Mouse (Mus musculus): ENCODE results near the gene Sorcs3.

The Sorcs3 gene

GRCm38 (mm10) chr19:48205929-48206814, at the start of gene Sorcs3:
Sorcs3 (plus strand) TSS chr19:48206025.
- DNase-seq (ENCODE audit: low spot score), result no peak

DNA sequence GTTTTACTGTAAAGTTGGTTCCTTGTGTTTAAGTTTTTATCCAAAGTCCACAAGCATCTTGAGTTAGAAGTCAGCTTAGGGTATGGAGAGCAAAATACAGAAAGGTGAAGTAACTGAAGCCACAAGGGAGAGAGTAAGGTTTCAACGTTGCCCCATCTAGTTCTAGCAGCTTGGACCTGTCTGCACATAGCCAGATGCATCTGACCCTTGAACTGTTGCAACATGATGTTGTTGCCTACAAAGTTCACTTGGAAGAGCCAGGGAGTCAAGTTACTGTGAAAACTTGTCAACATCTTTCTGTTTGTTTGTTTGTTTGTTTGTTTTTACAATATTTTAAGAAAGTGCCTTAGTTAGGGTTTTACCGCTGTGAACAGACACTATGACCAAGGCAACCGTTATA, 40.5 kb upstream of the Sorcs3 start:
- no peak for DNase-seq (ENCODE audit: low spot score)

DNA sequence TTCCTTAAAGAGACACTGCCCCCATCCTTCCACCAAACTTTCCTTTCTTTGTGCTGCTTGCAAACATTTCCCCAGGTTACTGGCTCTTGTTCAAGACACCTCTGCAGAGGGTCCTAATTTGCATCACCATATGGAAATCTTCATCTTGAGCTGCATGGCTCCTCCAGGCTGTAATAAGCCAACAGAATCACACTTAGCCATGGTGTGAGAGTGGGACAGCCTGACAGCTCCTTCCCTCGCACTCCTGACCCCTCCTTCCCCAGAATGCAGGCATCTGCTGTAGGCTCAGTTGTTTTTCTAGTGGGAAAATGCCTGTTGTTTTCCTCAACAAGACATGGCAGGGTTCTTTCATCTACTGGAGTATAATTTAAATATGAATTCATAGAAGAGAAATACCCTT, 38.7 kb upstream of the Sorcs3 start:
- no peak for DNase-seq (ENCODE audit: low spot score)

DNA sequence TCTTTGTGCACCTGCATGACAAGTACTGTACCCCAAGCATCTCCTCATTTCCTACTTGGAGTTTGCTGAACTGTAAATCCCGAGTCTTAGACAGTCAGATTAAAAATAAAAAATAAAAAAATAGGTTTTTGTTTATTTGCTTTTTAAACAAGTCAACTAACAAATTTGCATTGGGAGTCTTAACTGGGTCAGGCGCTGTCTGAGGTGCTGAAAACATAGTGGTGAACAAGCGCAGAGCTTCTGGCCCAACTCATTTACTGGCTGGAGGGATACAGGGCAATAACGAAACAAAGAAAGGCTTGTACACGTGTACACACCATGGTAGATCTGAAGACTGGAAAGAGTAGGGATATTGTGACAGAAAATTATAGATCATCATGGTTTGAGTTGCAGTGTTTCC, 37.5 kb upstream of the Sorcs3 start:
- no peak for DNase-seq (ENCODE audit: low spot score)

DNA sequence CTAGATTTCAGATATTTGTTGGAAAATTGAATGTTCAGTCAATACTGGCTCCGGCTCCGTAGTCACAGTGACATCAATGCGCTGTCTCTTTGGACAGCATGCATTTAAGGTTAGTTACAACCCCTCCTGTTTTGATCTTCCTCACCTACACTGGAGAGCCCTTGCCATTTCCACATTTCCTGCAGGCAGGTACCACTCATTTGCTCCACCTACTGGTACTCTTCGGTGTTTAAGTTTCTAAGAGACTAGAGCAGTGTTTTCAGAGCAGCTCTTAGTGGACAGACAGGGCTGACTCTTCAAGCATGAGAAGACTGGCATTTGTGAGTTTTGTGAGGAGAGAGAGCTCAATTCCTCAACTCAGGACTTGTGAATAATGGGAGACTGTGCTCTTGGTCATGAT, 31.1 kb upstream of the Sorcs3 start:
- DNase-seq (ENCODE audit: low spot score), result no peak

DNA sequence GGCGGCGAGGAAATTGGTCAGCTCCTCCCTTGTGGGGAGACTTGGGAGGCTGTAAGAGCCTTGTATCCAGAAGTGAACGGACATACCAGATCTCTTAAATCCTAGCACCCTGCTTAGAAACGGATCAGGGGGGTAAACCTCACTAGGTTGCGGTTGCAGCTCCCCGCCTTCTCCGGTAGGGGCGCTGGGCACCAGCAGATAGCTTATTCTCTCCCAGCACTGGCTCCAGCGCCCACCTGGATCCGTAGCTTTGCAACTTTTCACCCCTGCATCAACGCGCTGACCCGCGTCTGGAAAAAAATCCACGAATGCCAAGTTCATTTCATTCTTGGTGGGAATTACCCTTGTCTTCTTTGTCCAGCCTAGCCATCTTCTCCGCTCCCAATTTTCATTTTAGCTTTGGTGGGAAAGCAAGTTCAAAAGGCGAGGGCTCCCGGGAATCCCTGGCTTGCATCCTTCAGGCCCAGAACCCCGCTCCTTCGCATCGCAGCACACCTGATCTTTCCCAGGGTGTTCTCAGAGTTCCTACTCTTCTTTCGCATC, 1.8 kb upstream of the Sorcs3 start:
- no peak for DNase-seq (ENCODE audit: low spot score)

DNA sequence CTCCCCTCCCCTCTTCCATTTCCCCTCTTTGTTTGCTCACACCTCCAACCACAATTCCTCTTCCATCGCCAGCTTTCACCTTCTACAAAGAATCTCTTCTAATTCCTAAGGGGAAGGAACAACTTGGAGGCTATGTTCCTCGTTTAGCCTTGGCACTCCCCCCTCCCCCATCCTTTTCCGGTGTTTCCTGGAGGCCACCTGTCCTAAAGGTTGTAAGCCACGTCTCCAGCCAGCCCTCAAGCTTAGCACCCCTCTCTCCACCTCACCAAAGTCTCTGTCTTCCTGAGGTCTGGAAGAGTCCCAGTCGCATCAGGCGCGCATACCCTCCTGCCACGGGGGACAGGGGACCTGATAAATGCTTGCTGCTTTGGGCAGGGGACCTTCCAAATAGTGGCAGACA, 1.3 kb upstream of the Sorcs3 start:
- DNase-seq (ENCODE audit: low spot score), result no peak

DNA sequence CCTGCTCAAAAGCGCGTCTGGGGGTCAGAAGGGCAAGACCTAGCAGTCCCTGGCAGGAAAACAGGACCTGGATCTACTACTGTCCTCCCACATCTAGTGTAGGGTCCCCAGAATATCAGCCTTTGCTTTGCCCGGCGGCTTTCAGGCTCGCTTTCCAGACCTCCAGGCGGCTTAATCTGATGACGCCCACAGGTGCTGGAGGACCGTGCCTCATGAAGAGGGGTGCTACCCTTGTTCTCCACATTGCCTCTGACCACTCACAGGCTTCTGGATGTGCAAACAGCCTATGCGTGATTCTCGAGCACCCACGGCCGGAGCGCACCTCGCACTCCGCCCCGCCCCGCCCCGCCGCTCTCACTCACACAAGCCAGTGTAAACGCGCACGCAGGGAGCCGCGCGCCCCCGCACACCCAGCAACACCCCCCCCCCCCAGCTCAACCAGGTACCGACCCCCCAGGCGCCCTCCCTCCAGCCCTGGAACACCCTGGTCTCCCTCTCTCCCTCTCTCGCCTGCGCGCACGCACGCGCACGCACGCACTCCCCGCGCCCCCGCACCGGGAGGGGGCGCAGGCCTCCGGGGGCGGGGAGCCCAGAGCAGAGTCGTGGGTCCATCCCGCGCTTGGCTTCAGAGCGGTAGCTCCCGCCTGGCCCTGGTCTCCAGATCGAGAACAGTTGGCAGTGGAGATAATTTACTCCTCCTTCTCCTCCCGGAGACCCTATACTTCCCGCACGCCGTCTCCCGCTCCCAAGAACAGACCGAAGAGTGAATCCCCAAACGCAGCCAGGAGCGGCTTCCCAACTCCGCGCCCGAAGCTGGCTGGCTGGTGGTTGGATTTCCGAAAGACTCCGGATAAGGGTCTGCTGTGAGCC, 698 bp upstream of the Sorcs3 start:
- DNase-seq (ENCODE audit: low spot score), result no peak

DNA sequence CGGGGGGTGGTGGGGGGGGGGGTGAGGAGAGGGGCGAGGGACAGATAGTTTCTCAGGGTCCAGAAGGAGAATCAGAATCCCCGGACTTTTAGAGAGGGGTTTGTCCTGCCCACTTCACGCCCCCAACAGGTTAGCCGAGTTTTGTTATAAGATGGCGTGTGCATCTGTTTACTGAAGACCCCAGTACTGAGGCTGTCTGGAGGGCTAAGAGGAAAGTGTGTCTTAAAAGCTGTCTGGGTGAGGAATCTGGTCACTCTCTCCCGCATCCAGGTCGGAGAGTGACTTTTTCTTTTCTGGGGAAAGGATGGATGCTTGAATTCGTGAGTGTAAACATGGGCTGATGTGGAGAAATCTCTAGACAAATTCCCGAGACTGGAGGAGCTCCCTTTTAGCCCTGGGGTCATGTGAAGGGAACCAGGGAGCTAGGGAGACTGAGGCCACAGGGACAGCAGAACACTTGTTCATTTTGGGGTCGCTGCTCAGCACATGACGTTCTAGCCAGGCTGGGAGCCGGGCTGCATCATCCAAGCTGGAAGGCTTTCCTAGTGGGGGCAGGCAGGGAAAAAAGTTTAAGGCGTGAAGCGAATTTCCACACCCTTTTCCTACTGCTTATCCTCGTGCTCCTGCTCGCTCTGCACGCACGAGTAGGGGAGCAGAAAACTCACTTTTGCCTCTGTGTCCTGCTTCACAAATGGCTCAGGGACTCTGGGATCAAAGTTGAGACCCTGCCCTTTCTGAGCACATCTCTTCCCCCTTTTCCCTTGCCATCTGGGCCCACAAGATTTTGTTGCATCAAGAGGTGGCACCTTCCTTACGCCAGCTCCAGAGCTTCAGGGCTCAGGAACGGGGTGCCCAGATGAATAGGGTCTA, 1.3 kb downstream of the Sorcs3 start:
- DNase-seq (ENCODE audit: low spot score), result no peak

DNA sequence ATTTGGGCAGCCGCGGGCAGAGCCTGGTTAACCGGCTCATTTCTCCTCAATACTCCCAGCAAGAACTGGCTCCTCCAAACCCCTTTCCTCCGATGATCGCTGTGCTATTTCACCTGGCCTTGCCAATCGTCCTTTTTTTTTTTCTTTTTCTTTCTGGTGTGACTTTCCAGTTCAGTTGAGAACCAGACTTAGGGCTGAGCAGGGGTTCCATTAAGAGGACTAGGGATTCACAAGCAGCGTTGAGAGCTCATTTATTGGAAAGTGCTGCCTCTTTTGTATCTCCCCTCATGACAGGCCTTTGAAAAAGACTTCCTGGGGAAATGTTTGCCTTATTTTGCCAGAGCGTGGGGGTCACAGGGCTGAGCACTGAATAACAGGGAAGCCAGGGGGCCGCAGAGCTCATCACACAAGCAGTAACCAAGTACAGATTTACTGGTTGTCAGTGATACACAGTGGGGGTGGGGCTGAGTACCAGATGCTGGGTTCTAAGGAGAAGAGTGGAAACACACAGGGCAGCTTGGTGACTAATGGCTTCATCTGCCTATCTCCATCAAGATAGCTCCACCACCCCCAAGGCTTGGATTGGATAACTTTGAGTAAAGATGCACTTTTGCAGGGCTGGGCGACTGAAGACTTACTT, 2.0 kb downstream of the Sorcs3 start:
- no peak for DNase-seq (ENCODE audit: low spot score)

DNA sequence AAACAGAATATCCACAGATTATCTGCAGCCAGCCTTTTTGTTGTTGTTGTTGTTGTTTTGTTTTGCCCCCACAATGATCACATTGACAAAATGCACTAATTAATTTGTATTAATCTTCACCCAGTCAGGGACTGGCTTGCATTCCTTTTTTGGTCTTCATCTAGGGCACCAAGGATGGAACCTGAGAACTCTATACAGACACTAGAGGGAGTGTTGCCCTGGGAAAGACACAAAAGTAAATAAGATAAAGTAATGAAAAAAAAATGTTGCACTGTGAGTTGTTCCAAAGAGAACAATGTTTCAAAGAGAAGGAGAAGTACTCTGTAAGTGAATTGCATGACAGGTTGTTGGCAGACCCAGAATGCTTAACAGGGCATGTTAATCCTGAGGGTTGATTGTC, 9.6 kb downstream of the Sorcs3 start:
- DNase-seq (ENCODE audit: low spot score), result no peak

DNA sequence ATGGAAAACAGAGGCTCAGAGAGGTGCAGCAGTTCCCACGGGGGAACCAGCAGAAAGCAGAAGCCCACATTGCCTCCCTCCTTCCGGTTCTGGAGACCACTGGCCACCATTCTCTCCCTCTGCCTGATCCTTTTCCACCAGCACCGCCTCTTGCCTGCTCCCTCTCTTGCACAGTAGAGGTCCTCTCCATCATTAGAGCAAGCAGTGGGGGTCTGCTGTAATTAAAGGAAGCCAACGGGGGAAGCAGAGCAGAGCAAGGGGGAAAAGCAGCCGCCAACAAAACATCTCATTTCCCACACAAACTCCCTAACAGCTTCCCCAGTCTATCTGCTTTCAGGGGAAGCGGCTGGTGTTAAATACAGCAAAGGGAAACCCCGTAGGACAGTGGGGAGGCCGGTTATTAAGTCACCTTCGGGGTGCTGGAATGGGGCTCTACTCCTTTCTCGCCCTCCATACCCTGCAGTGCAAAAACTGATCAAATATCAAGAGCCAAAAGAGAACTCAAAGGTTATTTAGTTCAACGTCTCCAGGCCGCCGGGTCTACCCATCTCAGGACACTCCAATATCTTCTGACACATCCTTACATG, 32.1 kb downstream of the Sorcs3 start:
- no peak for DNase-seq (ENCODE audit: low spot score)

DNA sequence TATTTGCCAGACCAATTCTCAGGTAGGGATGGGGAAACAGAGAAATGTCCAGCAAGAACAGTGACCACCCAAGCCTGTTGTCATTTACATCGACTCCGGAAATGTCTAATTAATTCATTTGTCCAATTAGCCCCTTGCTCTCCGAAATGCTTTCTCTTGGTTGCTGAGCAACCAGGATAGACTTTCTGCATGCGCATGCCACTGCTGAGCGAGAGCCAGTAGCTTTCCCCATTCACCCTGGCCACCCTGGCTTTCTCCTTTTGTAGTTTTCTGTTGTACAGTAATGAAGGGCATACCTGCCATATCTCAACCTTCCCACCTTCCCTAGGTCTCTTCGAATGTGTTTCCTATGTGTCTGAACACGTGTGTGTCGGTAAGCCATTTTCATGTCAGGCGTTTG, 32.6 kb downstream of the Sorcs3 start:
- no peak for DNase-seq (ENCODE audit: low spot score)

DNA sequence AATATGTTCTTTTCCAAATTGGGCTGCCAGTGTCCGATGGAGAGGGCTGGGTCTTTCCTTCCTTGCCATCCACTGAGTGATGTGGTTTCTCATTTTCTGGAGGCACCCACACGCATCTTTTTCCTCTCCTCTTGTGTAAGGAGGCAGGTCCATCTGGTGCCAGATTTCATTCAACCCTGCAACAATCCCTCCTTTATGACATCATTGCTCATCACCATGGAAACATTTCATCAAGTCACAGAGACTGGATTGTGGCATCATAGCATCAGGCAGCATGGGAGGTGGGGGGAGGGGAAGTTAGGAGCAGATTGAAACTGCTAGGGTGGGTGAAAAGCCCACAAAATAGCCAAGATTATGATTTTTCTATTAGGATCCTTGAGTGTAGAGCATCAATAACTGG, 35.1 kb downstream of the Sorcs3 start:
- no peak for DNase-seq (ENCODE audit: low spot score)

- no peak for DNase-seq (ENCODE audit: low spot score)
Measured at GRCm38 (mm10) chr19:48244036-48244435, 38.2 kb downstream of the Sorcs3 start.

DNA sequence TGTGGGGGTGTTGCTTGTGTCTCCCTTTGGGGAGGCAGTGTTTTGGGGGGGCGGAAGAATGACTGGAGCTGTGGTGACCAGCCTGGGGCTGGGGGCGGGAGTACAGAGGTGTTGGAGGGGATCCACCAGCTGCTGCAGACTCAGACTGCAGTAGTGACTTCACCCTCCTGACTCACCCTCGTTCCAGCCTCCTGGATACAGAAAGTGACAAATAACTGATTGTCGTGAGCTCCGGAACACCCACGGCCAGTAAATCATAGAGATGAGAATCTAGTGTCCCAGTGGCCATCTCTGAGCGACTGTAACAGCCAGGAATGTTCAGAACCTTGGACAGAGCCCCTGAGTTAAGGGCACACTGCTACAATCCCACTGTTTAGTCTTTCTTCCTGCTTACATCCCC, 53.4 kb downstream of the Sorcs3 start:
- DNase-seq (ENCODE audit: low spot score), result no peak

DNA sequence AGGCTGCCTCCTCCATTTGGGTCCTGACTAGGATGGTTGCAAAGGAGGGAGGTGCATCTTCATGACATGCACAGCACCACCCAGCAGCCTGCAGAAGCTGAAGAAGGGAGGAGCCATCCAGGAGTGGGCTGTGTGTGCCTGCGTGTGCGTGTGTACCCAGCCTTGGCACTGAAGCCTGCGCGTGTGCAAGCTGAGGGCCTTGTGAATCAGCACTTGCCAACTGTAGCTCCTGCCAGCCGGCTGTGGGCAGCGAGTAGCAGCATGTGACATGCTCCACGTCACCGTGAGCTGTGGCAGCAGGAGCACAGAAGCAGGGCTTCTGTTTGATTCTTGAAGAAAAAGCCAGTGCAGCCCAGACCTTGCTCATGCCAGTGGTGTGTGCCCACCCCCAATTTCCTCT, 54.8 kb downstream of the Sorcs3 start:
- DNase-seq (ENCODE audit: low spot score), result no peak

GRCm38 (mm10) chr19:48263750-48264149, 57.9 kb downstream of the Sorcs3 start:
- no peak for DNase-seq (ENCODE audit: low spot score)

DNA sequence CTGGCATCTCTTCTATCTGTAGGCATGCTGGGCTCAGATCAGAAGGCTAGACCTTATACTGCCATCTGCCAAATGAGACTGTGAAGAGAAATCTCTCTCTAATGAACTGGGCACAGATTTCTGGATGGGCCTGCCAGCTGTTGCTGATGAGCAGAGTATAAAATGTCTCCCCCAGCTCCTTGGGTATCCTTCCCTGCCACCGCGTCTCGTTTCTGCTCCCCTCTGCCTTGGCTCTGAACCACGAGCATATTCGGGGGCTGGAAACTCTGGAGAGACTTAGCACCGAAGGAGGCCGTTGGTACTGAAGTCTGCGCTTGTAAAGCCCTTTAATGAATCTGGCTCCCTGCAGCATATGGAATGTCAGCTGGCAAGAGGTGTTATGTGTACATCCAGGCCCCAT, 74.4 kb downstream of the Sorcs3 start:
- no peak for DNase-seq (ENCODE audit: low spot score)

DNA sequence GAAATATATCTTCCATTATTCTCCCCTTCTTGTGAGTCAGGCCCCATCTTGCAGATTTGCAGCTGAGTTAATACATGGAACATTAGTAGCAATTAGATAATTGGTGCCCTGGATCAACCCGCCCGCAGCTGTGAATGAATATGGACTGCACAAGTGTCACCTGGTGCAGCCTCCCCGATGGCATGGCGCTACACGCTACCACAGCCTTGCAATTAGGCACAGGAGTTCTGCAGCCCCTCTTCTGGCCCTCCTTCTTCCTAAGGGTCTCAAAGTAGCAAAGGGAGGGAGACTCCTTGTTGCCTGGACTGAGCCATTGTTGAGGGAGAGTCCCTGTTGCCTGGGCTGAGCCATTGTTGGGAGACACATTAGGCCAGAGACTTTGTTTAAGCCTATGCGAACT, 76.4 kb downstream of the Sorcs3 start:
- no peak for DNase-seq (ENCODE audit: low spot score)

- no peak for DNase-seq (ENCODE audit: low spot score)
Measured at GRCm38 (mm10) chr19:48283217-48283616, 77.4 kb downstream of the Sorcs3 start.
